16 mouse cellular contexts compared by ENCODE assay signal in genomic region chr4:89695589-89695988, GRCm38 (mm10). TPM values are rescaled to one million over a fixed set of nuclear protein-coding genes. Genes with fewer than 3 reads are reported as not detected.
DNase-seq lines count a peak whose midpoint lies in the region; ATAC-seq and TF ChIP-seq lines count a peak whose summit lies in the region.
"Had no signal": no experiment of that assay in that cellular context is flagged by ENCODE, and none has a peak within 500 bp of the region (broad histone marks: within the 10 kb centered on the region; RNA-seq: fewer than 3 reads in every experiment).

No protein-coding gene starts in this region.

- WGBS in forebrain, postnatal 0 days, result 56% methylated on average over 5 of the region's 5 CpGs
- 62% methylated on average over 5 of the region's 5 CpGs for WGBS in forebrain, embryonic 16.5 days
- 73% methylated on average over 5 of the region's 5 CpGs for WGBS in limb, embryonic 11.5 days
- 81% methylated on average over 5 of the region's 5 CpGs for WGBS in limb, embryonic 10.5 days
- 60% methylated on average over 5 of the region's 5 CpGs for WGBS in liver, postnatal 0 days (ENCODE audit: insufficient replicate concordance)

- CTCF ChIA-PET in Patski (lab: Charles Lee), result interaction anchor here (5.4 kb wide), 1 partner anchor 163 kb away, joined by 21 read pairs; no protein-coding TSS in a partner anchor

- TF ChIP-seq CTCF in forebrain, postnatal 0 days (IDR thresholded peaks at IDR 0.05; ENCODE audit: low read depth), result peak; percentile 28; the same call in 1 of the 2 replicates
- peak; percentile 45 for TF ChIP-seq CTCF in Patski (IDR thresholded peaks at IDR 0.05)
- TF ChIP-seq CTCF in liver, postnatal 0 days (IDR thresholded peaks at IDR 0.05; ENCODE audit: low read depth), result no peak

- H3K4me2 ChIP-seq in forebrain, postnatal 0 days (ENCODE audit: low read depth), result no peak overlapping the region
- H3K4me2 ChIP-seq in forebrain, embryonic 16.5 days (ENCODE audit: low read length), result no peak overlapping the region
- H3K4me2 ChIP-seq in limb, embryonic 11.5 days (ENCODE audit: low read depth, severe bottlenecking), result no peak overlapping the region
- H3K4me2 ChIP-seq in liver, postnatal 0 days (ENCODE audit: low read depth, low read length), result no peak overlapping the region
- H3K4me2 ChIP-seq: heart, embryonic 13.5 days; hindbrain, embryonic 13.5 days had no signal

- no peak for TF ChIP-seq EP300 in liver, postnatal 0 days (IDR thresholded peaks at IDR 0.05; ENCODE audit: low read depth)

- H3K27me3 ChIP-seq in forebrain, postnatal 0 days (ENCODE audit: insufficient read depth, low read length), result no peaks in the 10 kb centered on the region
- no peaks in the 10 kb centered on the region for H3K27me3 ChIP-seq in forebrain, embryonic 16.5 days (replicated peaks; ENCODE audit: control insufficient read depth, insufficient read depth, low read length)
- no peaks in the 10 kb centered on the region for H3K27me3 ChIP-seq in limb, embryonic 11.5 days (ENCODE audit: control insufficient read depth, insufficient read depth, low read length)
- peaks cover 5% of the 10 kb centered on the region; the same call in 1 of the 2 replicates for H3K27me3 ChIP-seq in limb, embryonic 10.5 days (ENCODE audit: low read depth, poor library complexity, severe bottlenecking)
- peaks cover 17% of the 10 kb centered on the region for H3K27me3 ChIP-seq in Patski
- H3K27me3 ChIP-seq in liver, postnatal 0 days (ENCODE audit: insufficient read depth, low read length), result 0 out of 2 replicates have a peak, but pooled peaks cover 3% of the 10 kb centered on the region

- in situ Hi-C loops in Patski (cut with MboI; ENCODE audit: low pct_unique_long_range_greater_than_20kb), result loop anchor here (10.0 to 25.0 kb wide), 2 partner anchors 161 to 858 kb away; partner anchors contain the start of genes Ifna4, Ifna5 and Ifna6

- ATAC-seq in forebrain, postnatal 0 days, result no peak
- ATAC-seq in forebrain, embryonic 16.5 days, result no peak
- ATAC-seq in limb, embryonic 11.5 days (ENCODE audit: insufficient number of reproducible peaks, low FRiP score, low TSS enrichment, low read depth), result no peak
- ATAC-seq in Patski, result no peak
- ATAC-seq in liver, postnatal 0 days, result no peak

- no peak overlapping the region for H3K4me3 ChIP-seq in forebrain, postnatal 0 days (ENCODE audit: low read depth, low read length)
- H3K4me3 ChIP-seq in forebrain, embryonic 16.5 days (replicated peaks; ENCODE audit: low read length), result no peak overlapping the region
- no peak overlapping the region for H3K4me3 ChIP-seq in limb, embryonic 11.5 days (ENCODE audit: low read depth, low read length)
- H3K4me3 ChIP-seq in limb, embryonic 10.5 days, result no peak overlapping the region
- H3K4me3 ChIP-seq in liver, postnatal 0 days (ENCODE audit: low read depth, low read length), result no peak overlapping the region
- H3K4me3 ChIP-seq: heart, embryonic 13.5 days; hindbrain, embryonic 13.5 days had no signal

- POLR2A ChIA-PET in Patski (lab: Charles Lee), result no interaction called here

- H3K27ac ChIP-seq in forebrain, postnatal 0 days (ENCODE audit: low read depth, low read length), result no peak overlapping the region
- H3K27ac ChIP-seq in forebrain, embryonic 16.5 days (ENCODE audit: low read length), result no peak overlapping the region
- H3K27ac ChIP-seq in limb, embryonic 11.5 days (replicated peaks; ENCODE audit: low read depth, low read length), result no peak overlapping the region
- no peak overlapping the region for H3K27ac ChIP-seq in limb, embryonic 10.5 days
- H3K27ac ChIP-seq in liver, postnatal 0 days (ENCODE audit: low read depth), result no peak overlapping the region
- H3K27ac ChIP-seq: heart, embryonic 13.5 days; hindbrain, embryonic 13.5 days had no signal

- no peak overlapping the region for H3K9ac ChIP-seq in forebrain, postnatal 0 days
- no peak overlapping the region for H3K9ac ChIP-seq in forebrain, embryonic 16.5 days (replicated peaks; ENCODE audit: low read depth, low read length)
- H3K9ac ChIP-seq in limb, embryonic 11.5 days (ENCODE audit: low read length), result no peak overlapping the region
- no peak overlapping the region for H3K9ac ChIP-seq in liver, postnatal 0 days (replicated peaks)
- H3K9ac ChIP-seq: heart, embryonic 13.5 days; hindbrain, embryonic 13.5 days had no signal

- H3K9me3 ChIP-seq in forebrain, postnatal 0 days (ENCODE audit: low read length), result no peaks in the 10 kb centered on the region
- H3K9me3 ChIP-seq in forebrain, embryonic 16.5 days (ENCODE audit: control insufficient read depth, low read length), result no peaks in the 10 kb centered on the region
- no peaks in the 10 kb centered on the region for H3K9me3 ChIP-seq in limb, embryonic 11.5 days (ENCODE audit: control insufficient read depth, low read length)
- H3K9me3 ChIP-seq in limb, embryonic 10.5 days (replicated peaks), result no peaks in the 10 kb centered on the region
- H3K9me3 ChIP-seq in liver, postnatal 0 days (ENCODE audit: low read length), result no peaks in the 10 kb centered on the region
- H3K9me3 ChIP-seq: heart, embryonic 13.5 days; hindbrain, embryonic 13.5 days had no signal

- H3K36me3 ChIP-seq in forebrain, postnatal 0 days (ENCODE audit: insufficient read depth), result no peaks in the 10 kb centered on the region
- no peaks in the 10 kb centered on the region for H3K36me3 ChIP-seq in forebrain, embryonic 16.5 days (ENCODE audit: control insufficient read depth, insufficient read depth)
- H3K36me3 ChIP-seq in limb, embryonic 11.5 days (ENCODE audit: control insufficient read depth, insufficient read depth, low read length), result no peaks in the 10 kb centered on the region
- H3K36me3 ChIP-seq in limb, embryonic 10.5 days, result no peaks in the 10 kb centered on the region
- H3K36me3 ChIP-seq in liver, postnatal 0 days (replicated peaks; ENCODE audit: insufficient read depth, low read length), result no peaks in the 10 kb centered on the region
- H3K36me3 ChIP-seq: heart, embryonic 13.5 days; hindbrain, embryonic 13.5 days had no signal

- no peaks in the 10 kb centered on the region for H3K4me1 ChIP-seq in forebrain, postnatal 0 days (ENCODE audit: insufficient read depth)
- H3K4me1 ChIP-seq in forebrain, embryonic 16.5 days (replicated peaks; ENCODE audit: control insufficient read depth, insufficient read depth, low read length), result no peaks in the 10 kb centered on the region; the same call in 1 of the 2 replicates
- no peaks in the 10 kb centered on the region for H3K4me1 ChIP-seq in limb, embryonic 11.5 days (ENCODE audit: control insufficient read depth, insufficient read depth, low read length)
- no peaks in the 10 kb centered on the region for H3K4me1 ChIP-seq in limb, embryonic 10.5 days
- no peaks in the 10 kb centered on the region for H3K4me1 ChIP-seq in liver, postnatal 0 days (ENCODE audit: insufficient read depth)
- H3K4me1 ChIP-seq: heart, embryonic 13.5 days; hindbrain, embryonic 13.5 days had no signal

- no peak for DNase-seq in forebrain, postnatal 0 days
- DNase-seq in limb, embryonic 11.5 days (ENCODE audit: low spot score), result peak; percentile 22
- DNase-seq in limb, embryonic 10.5 days (ENCODE audit: low spot score), result no peak
- peak; percentile 26 for DNase-seq in 416B (ENCODE audit: low read depth)
- DNase-seq in Patski (ENCODE audit: low read depth, low spot score), result no peak
- DNase-seq in frontal cortex, postnatal 25 days (ENCODE audit: low spot score in 2 of 2), result no peak
- DNase-seq in liver, postnatal 0 days, result no peak
- DNase-seq: adrenal gland, postnatal 10 days; cerebellum, postnatal 25 days; kidney, adult 18-20 months; thymus, adult 18-20 months had no signal

RNA-seq across cellular contexts. Expression of gene Dmrta1, which starts 16.4 kb away (rescaled TPM):
- total RNA-seq in forebrain, postnatal 0 days (2014; rRNA removed), result 1.3 and 1.5 TPM in 2 replicates
- 0.18 and 0.19 TPM in 2 replicates for polyA plus RNA-seq in forebrain, postnatal 0 days (2015; fragmentation: Nextera tagmentation; extraction: Ambion mirVana)
- 0.32 and 0.41 TPM in 2 replicates for polyA plus RNA-seq in forebrain, embryonic 16.5 days (2015; fragmentation: Nextera tagmentation; extraction: Ambion mirVana)
- 0.99 and 1.8 TPM in 2 replicates for polyA plus RNA-seq in limb, embryonic 11.5 days (2014; fragmentation: Nextera tagmentation; extraction: Ambion mirVana)
- 0.80 and 0.92 TPM in 2 replicates for polyA plus RNA-seq in limb, embryonic 10.5 days (2016; fragmentation: Nextera tagmentation; extraction: Ambion mirVana)
- 0.04 TPM for polyA plus RNA-seq in Patski (2021)
- polyA plus RNA-seq in liver, postnatal 0 days (2015; fragmentation: Nextera tagmentation; extraction: Ambion mirVana), result not detected in 2 replicates
- total RNA-seq: gastrocnemius, postnatal 4 days had no signal
- polyA plus RNA-seq: liver, embryonic 16.5 days had no signal

Comparison
In these comparisons a context has a peak if more than half of its experiments do, and no peak if none do; other contexts are left out.
1. DNase-seq: peak in limb, embryonic 11.5 days (single experiment) and 416B (single experiment); none in forebrain, postnatal 0 days (single experiment), limb, embryonic 10.5 days (single experiment), Patski (single experiment), frontal cortex, postnatal 25 days (0 of 2) and liver, postnatal 0 days (single experiment).